Mouse (Mus musculus): ENCODE measurements at regions not wholly inside any gene's neighbourhood (a gene's known extent, or its start where the extent isn't known, plus 50 kb on each side); places are given as distances from the start of the nearest gene placed in this dataset.

- no peak for DNase-seq (ENCODE audit: low spot score in 2 of 2)
These were observed 237.0 kb downstream of the Cps1 start for GRCm38 (mm10) chr1:67359824-67360223.

DNA sequence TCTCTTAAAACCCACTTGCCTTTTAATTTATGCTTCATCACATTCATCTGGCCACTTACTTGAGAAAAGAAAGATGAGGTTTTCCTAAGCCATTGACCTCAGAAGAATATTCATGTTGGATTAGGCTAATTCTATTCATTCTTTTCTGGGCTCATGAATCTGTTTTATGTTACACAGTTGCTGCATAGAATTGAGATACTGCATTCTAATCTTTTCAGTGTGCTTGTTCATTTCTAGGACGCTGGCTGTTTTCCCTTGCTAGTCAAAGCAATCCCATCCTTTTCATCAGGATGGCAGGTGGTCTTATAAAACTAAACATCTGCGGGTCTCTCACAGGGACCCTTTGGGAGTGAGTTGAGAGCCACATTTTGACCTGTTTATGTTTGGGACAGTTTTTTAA, 243.2 kb downstream of the Cps1 start:
- no peak for DNase-seq (ENCODE audit: low spot score in 2 of 2)

DNA sequence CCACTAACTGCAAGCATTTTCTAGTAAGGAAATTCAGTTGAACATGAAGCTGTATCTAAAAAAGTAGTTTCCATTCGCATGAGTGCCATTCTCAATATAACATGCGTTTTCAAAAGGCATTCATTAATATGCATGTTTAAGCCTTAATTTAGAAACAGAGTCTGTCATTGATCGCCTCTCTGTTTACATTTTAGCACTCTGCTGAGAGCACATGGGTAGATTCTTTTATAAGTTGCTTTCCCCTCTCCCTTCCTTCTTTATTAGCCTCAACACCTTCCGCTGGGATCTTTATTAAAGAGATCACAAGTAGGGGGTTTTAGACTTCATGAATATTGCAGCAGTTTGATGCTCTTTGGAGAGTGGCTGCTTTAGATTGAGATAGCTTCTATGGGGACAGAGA, 243.7 kb downstream of the Cps1 start:
- no peak for DNase-seq (ENCODE audit: low spot score in 2 of 2)

DNA sequence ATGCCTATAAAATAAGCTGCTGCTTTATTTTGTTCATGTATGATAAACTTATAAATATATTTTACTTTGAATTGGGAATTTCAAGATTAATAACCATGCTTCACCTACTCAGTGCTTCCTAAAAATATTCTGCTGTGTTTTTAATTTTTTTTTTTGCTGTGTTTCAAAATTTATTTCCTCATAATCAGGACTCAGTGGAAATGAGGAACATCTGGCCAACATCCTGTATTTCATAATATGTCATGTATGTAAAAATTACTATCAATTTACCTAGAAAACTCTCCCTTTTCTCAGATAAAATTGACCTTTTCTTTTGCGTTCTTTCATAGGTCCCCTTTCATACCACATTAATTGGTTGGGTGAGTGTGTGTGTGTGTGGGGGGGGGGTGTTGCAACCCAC, 259.5 kb downstream of the Cps1 start:
- no peak for DNase-seq (ENCODE audit: low spot score in 2 of 2)

- no peak for DNase-seq (ENCODE audit: low spot score in 2 of 2)
These were observed 262.6 kb downstream of the Cps1 start for GRCm38 (mm10) chr1:67385377-67385776.

DNA sequence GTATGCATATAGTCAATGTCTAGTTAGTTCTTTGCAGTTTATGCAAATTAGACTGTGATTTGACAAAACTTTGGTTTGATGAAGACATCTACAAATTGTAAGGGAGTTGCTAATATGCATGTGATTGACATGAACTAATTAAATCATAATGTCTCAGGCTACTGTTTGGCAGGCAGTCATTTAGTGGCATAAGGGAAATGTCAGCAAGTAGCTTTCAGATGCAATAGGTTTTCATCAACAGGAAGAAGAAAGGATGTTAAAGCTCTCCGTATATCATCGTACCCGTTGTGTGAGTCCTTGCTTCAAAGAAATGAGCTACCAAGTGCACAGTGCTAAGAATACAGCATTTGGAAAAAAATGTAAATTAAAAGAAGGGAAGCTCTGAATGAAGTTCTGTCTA, 264.1 kb downstream of the Cps1 start:
- no peak for DNase-seq (ENCODE audit: low spot score in 2 of 2)

DNA sequence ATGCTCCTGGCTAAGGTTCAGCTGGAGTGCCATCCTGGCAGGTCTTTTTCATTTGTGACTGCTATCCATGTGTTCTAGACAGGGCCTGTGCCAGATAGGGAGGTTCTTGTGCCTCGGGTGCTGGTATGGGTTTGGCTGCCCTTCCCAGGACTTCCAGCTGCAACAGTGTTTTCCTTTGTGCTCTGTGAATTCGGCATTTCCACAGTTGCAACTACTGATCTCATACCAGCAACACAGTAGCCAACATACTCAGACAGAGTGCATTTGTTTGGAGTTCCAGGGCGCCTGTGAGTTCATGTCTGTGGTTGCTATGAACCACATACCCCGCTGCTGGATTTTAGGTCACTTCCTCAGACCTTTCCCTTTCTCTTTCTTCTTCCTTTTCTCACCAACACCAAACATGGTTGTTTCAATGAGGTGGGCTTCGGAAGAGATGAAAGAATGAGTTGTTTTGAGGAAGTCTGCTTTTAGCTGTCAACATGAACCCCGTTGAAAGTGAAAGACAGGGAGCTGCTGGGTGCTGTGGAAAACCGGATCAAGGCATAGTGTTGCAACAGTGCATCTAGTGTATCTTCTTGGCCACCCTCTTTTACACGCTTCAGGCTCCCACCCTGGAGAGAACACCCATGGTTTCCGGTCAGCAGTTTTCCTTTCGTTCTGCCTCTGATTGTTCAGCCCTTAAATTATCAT, 275.1 kb downstream of the Cps1 start:
- peak; percentile 8 to 33 for DNase-seq (ENCODE audit: low spot score in 2 of 2)

DNA sequence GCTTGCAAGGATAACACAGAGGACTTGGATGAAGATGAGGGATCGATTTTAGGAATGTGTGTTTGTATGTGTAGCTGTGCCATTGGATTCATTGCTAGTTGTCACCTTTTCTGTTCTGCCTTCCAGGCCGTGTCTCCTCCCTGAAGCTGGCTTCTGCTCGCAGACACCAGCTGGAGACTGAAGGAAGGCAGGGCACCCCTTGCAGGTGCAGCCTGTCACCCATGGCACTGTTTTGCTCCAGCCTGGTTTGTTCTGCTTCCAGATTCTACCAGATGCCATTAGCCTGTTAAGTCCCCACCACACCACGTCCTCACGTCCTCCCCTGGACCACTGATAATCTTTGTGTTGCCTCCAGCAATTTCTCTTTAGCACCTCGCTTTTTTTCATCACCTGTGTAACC, 286.7 kb downstream of the Cps1 start:
- DNase-seq (ENCODE audit: low spot score in 2 of 2) = no peak

DNA sequence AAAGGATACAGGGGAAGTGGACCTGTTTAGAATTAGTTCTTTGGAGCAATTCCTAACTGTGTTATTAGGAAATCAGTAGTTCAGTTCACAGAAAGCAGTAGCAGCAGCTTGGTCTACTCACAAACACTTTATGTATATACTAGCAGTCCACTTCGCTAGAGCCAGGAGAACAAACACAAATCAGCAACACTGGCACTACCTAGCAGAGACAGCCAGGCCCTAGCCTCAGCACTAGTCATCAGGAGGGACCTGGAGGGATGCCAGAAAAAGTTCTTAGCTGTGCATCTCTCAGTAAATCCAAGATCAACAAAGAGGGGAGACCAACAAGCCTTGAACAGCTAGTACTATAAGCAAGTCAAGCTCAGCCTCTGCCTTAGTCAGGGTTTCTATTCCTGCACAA, 294.4 kb downstream of the Cps1 start:
- DNase-seq (ENCODE audit: low spot score in 2 of 2) = no peak

DNA sequence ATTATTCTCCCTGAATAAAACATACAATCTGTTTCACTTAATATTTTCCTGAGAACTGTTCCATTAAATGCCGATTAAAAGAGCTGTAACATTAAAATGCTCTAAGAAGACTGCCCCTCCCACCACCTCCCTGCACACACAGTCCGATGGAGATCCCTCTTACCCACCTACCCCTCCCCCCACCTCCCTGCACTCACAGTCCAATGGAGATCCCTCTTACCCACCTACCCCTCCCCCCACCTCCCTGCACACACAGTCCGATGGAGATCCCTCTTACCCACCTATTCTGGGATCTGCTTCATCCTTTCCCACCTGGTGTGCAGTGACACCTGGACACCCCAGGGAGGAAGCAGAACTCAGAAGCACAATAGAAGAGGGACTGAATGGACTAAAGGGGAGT, 305.6 kb downstream of the Cps1 start:
- no peak for DNase-seq (ENCODE audit: low spot score in 2 of 2)

GRCm38 (mm10) chr1:67450831-67451230, 328.0 kb downstream of the Cps1 start:
- DNase-seq (ENCODE audit: low spot score in 2 of 2) = no peak

- DNase-seq (ENCODE audit: low spot score in 2 of 2) = no peak
These were observed 341.4 kb downstream of the Cps1 start for GRCm38 (mm10) chr1:67464203-67464602.

DNA sequence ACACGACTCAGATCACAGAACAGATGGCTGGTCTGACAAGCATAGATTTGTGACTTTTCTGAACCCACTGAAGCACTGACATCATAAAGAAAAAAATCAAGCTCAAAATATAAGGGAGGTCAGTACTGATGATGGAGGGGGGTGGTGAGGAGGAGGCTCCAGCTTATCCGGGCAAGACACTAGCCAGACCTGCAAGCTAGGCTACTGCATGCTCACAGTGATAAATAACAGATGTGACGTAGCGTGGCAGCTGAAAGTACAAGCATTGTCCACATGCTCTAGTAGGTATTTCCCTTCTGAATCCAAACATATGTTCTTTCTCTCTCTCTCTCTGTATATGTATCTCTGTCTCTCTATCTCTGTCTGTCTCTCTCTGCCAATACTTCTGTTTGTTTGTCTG, 342.7 kb downstream of the Cps1 start:
- DNase-seq (ENCODE audit: low spot score in 2 of 2) = no peak

GRCm38 (mm10) chr1:67477006-67477405, 354.2 kb downstream of the Cps1 start:
- DNase-seq (ENCODE audit: low spot score in 2 of 2) = no peak

- DNase-seq (ENCODE audit: low spot score in 2 of 2) = no peak
These were observed 355.1 kb downstream of the Cps1 start for GRCm38 (mm10) chr1:67477966-67478365.

DNA sequence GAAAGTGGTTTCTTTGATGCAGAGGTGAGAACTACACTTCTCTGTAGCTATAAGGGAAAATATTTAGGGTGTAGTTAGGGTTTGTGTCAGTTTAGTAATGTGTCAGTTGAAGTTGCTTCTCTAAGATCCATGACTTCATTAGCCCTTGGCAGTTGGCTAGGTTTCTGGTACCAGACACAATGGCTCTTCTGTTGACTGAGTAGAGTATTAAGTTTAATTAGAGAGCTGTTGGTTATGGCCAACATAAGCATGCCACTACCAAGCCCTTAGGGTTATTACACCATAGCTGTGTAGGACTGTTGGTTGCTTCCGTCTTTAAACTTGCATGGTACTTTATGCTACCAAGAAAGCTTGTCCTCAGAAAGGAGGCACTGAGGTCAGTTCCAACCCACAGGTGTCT, 359.1 kb downstream of the Cps1 start:
- no peak for DNase-seq (ENCODE audit: low spot score in 2 of 2)

DNA sequence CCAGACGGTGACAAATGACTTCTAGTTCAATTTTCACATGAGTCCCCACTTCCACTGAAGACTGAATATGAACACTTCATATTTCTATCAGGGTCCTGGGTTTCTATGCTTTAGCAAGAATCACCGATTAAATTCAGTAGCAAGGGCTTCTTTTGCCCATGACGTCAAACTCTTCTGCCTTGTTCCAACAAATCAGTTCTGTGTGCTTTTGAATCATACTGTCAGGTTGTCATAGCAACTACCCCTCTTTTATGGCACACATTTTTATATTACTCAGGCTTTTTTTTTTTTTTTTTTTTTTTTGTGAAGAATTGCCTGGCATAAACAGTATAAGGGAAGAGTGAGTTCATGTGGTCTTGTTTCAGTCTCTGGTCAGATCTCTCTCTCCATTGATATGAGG, 381.3 kb downstream of the Cps1 start:
- no peak for DNase-seq (ENCODE audit: low spot score in 2 of 2)

DNA sequence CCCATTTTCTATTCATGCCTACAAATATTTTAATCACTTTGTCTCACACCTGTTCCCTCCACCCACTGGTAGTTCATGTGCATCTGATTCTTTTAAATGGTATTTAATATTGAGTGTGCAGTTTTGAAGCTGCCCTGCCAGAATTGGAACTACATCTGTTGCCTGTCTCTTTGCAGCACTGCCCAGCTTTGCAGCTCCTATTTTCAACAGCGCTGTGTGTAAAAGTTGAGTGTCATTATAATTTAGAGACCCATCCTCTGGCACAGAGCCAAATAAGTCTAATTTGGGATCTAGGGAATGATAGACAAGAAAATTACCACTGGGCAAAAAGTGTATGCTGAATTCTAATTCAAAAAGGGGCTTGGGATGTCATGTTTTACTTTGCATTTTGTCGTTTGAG, 382.9 kb downstream of the Cps1 start:
- peak in 1 of 2 experiments; percentile 6 for DNase-seq (ENCODE audit: low spot score in 2 of 2)

DNA sequence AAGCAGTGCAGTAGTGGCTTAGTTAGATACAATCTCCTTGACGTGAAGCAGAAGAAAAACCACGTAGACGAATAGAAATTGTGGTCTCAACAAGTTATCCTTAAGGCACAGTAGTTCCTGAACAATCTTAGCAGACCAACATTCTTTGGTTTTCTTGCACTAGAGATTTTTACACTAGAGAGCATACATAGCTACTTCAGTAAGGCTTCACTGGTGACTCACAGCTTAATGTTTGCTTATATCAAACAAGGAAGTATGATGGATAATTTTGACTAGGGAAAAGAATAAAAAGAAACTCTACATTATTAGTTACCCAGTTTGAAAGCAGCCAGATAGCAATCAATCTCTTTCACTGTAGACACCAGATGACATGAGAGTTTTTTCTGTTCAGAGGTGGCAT, 395.5 kb downstream of the Cps1 start:
- no peak for DNase-seq (ENCODE audit: low spot score in 2 of 2)

DNA sequence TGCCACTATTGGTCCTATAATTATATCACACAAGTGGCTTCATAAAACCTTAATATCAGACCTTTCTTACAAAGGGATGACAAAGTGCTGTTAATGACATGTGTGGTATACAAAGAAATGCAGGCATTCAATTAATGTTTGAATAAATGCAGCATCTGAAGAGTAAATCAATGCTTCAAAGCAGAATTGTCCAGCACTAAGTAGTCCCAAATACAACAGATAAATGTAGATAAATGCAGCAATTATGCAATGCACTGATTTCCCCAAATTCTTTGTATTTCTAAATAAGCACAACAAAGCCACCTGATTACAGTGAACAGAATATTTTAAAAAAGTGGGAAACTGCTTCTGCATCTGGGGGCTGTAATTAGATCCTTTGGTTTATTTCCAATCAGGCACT, 435.9 kb downstream of the Cps1 start:
- no peak for DNase-seq (ENCODE audit: low spot score in 2 of 2)

GRCm38 (mm10) chr1:67559179-67559578, 436.4 kb downstream of the Cps1 start:
- no peak for DNase-seq (ENCODE audit: low spot score in 2 of 2)

DNA sequence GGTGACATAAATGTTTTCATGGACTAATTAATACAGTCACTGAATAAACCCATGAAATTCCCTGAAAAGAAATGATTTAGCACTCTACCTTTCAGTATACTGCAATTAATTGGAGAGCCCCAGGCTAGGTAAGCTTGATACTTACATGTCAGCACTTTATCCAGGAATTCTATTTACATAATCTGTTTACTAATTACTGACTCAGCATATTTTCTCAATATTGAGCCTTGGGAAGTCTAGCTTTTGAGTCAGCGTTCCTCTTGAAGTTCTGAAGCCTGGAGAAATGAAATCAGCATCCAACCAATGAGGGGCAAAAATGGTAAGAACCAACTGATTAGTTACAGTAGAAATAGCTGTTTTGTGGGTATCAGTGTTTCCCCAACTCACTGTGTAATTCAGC, 448.8 kb downstream of the Cps1 start:
- DNase-seq (ENCODE audit: low spot score in 2 of 2) = no peak

GRCm38 (mm10) chr1:67579732-67580131, 456.9 kb downstream of the Cps1 start:
- DNase-seq (ENCODE audit: low spot score in 2 of 2) = no peak
